Mouse (Mus musculus): ENCODE data around the gene Lpar5.
"Not testable (repeated sequence)": the region's sequence is repeated elsewhere in the genome, so short reads cannot be mapped to it uniquely, and the experiment has no call there.

Gene Lpar5

GRCm38 (mm10) chr6:125067571-125067995 is at the start of gene Lpar5:
TSS of gene Lpar5 (plus strand) at chr6:125067920.
- no peak for DNase-seq

- peak; percentile 62 for DNase-seq
Measured at GRCm38 (mm10) chr6:125030532-125030931, 37.2 kb upstream of the Lpar5 start.

GRCm38 (mm10) chr6:125031604-125032003 is 36.1 kb upstream of the Lpar5 start:
- no peak for DNase-seq

- DNase-seq: no peak
Measured at GRCm38 (mm10) chr6:125038666-125039065, 29.1 kb upstream of the Lpar5 start.

- DNase-seq: no peak
Measured at GRCm38 (mm10) chr6:125039131-125039530, 28.6 kb upstream of the Lpar5 start.

- DNase-seq: peak; percentile 93
Measured at GRCm38 (mm10) chr6:125039533-125040153, 28.1 kb upstream of the Lpar5 start, which contains the start of gene Ing4. TSS of gene Ing4 (plus strand) at chr6:125039760.

- no peak for DNase-seq
Measured at GRCm38 (mm10) chr6:125040221-125040620, 27.5 kb upstream of the Lpar5 start.

- no peak for DNase-seq
Measured at GRCm38 (mm10) chr6:125041047-125041446, 26.7 kb upstream of the Lpar5 start.

GRCm38 (mm10) chr6:125042081-125042480 is 25.6 kb upstream of the Lpar5 start:
- no peak for DNase-seq

- DNase-seq: peak; percentile 86
Measured at GRCm38 (mm10) chr6:125046691-125047090, 21.0 kb upstream of the Lpar5 start.

GRCm38 (mm10) chr6:125049678-125050077 is 18.0 kb upstream of the Lpar5 start, which contains the start of gene Acrbp:
TSS of gene Acrbp (plus strand) at chr6:125049689.
- no peak for DNase-seq

- no peak for DNase-seq
Measured at GRCm38 (mm10) chr6:125051237-125051636, 16.5 kb upstream of the Lpar5 start.

- DNase-seq: no peak
Measured at GRCm38 (mm10) chr6:125061493-125061892, 6.2 kb upstream of the Lpar5 start.

GRCm38 (mm10) chr6:125062511-125062910 is 5.2 kb upstream of the Lpar5 start:
- DNase-seq: no peak

- no peak for DNase-seq
Measured at GRCm38 (mm10) chr6:125063906-125064305, 3.8 kb upstream of the Lpar5 start.

GRCm38 (mm10) chr6:125065223-125065622 is 2.5 kb upstream of the Lpar5 start:
- DNase-seq: not testable (repeated sequence)

- no peak for DNase-seq
Measured at GRCm38 (mm10) chr6:125071170-125071895, 3.6 kb downstream of the Lpar5 start.

- no peak for DNase-seq
Measured at GRCm38 (mm10) chr6:125071896-125072279, 4.2 kb downstream of the Lpar5 start.

GRCm38 (mm10) chr6:125073825-125074224 is 6.1 kb downstream of the Lpar5 start:
- no peak for DNase-seq

GRCm38 (mm10) chr6:125081394-125081793 is 13.7 kb downstream of the Lpar5 start:
- no peak for DNase-seq

- peak; percentile 93 for DNase-seq
Measured at GRCm38 (mm10) chr6:125081797-125082560, 14.3 kb downstream of the Lpar5 start.

- DNase-seq: no peak
Measured at GRCm38 (mm10) chr6:125082801-125083386, 15.2 kb downstream of the Lpar5 start.

GRCm38 (mm10) chr6:125084424-125084823 is 16.7 kb downstream of the Lpar5 start:
- peak; percentile 67 for DNase-seq

All from lung, postnatal 14 days (tissue).